Mouse (Mus musculus) frontal cortex, adult 2 months (tissue): ENCODE results near the gene Grik3. TPM values are rescaled to one million over a fixed set of nuclear protein-coding genes. Genes with fewer than 3 reads are reported as not detected.

Experiments
- DNase-seq, 2 experiments: peaks; one replicate each; pipeline ENCODE4 v3.0.0; 2022; ENCODE audit warnings: low spot score in 1 of 2; ENCODE audit errors: extremely low spot score in 1 of 2
- polyA plus RNA-seq: library from polyadenylated mRNA; depleted of rRNA; stranded (reverse); fragments of >200 nt; gene quantifications from 2 replicates; pipeline ENCODE4 v1.2.3, GENCODE M21; 2012

The Grik3 gene
- polyA plus RNA-seq, 1 experiment, result 40.7 TPM

- DNase-seq, result no peak
These were observed 52.7 kb downstream of the Grik3 start for GRCm38 (mm10) chr4:125543171-125543570.

- DNase-seq, result no peak
These were observed 54.7 kb downstream of the Grik3 start for GRCm38 (mm10) chr4:125544947-125545767.

- DNase-seq, result no peak
These were observed 55.3 kb downstream of the Grik3 start for GRCm38 (mm10) chr4:125545768-125546220.

- DNase-seq, result no peak
These were observed 57.7 kb downstream of the Grik3 start for GRCm38 (mm10) chr4:125548190-125548589.

GRCm38 (mm10) chr4:125553754-125554153 is 63.3 kb downstream of the Grik3 start:
- no peak for DNase-seq

GRCm38 (mm10) chr4:125556405-125557308 is 66.2 kb downstream of the Grik3 start:
- no peak for DNase-seq

GRCm38 (mm10) chr4:125559564-125559963 is 69.1 kb downstream of the Grik3 start:
- no peak for DNase-seq

GRCm38 (mm10) chr4:125560806-125561205 is 70.3 kb downstream of the Grik3 start:
- no peak for DNase-seq

- no peak for DNase-seq
These were observed 73.1 kb downstream of the Grik3 start for GRCm38 (mm10) chr4:125563579-125563978.

- no peak for DNase-seq
These were observed 73.7 kb downstream of the Grik3 start for GRCm38 (mm10) chr4:125564008-125564710.

- no peak for DNase-seq
These were observed 75.4 kb downstream of the Grik3 start for GRCm38 (mm10) chr4:125565711-125566439.

- DNase-seq, result no peak
These were observed 77.7 kb downstream of the Grik3 start for GRCm38 (mm10) chr4:125568210-125568609.

GRCm38 (mm10) chr4:125571651-125572311 is 81.3 kb downstream of the Grik3 start:
- no peak for DNase-seq

GRCm38 (mm10) chr4:125572312-125572663 is 81.8 kb downstream of the Grik3 start:
- no peak for DNase-seq

- no peak for DNase-seq
These were observed 82.5 kb downstream of the Grik3 start for GRCm38 (mm10) chr4:125573000-125573399.

- no peak for DNase-seq
These were observed 83.6 kb downstream of the Grik3 start for GRCm38 (mm10) chr4:125573951-125574675.

GRCm38 (mm10) chr4:125580336-125580735 is 89.8 kb downstream of the Grik3 start:
- no peak for DNase-seq

- no peak for DNase-seq
These were observed 92.8 kb downstream of the Grik3 start for GRCm38 (mm10) chr4:125583272-125583671.

GRCm38 (mm10) chr4:125583935-125584334 is 93.4 kb downstream of the Grik3 start:
- DNase-seq, result no peak
